Mouse (Mus musculus): ENCODE results near the gene Sept11.

The Sept11 gene

DNA sequence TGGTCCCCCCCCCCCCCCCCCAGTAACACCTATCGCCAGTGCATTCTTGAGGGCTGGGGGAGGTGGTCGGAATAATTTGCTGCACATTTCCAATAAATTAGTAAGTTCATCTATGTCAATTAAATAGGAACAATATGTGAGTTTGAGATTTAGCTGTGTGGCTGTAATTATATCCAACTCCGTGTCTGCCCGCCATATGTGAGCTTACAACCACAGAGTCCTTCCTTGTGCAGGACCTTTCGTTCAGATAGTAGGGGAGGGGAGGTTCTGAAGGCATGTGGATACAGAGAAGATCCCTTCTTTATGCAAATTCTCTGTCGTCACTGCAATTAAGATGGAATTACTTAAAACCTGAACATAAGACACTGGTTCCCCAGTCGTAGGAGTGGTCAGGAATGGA lies 2.1 kb downstream of the Sept11 start:
- DNase-seq (ENCODE audit: low spot score) = no peak

DNA sequence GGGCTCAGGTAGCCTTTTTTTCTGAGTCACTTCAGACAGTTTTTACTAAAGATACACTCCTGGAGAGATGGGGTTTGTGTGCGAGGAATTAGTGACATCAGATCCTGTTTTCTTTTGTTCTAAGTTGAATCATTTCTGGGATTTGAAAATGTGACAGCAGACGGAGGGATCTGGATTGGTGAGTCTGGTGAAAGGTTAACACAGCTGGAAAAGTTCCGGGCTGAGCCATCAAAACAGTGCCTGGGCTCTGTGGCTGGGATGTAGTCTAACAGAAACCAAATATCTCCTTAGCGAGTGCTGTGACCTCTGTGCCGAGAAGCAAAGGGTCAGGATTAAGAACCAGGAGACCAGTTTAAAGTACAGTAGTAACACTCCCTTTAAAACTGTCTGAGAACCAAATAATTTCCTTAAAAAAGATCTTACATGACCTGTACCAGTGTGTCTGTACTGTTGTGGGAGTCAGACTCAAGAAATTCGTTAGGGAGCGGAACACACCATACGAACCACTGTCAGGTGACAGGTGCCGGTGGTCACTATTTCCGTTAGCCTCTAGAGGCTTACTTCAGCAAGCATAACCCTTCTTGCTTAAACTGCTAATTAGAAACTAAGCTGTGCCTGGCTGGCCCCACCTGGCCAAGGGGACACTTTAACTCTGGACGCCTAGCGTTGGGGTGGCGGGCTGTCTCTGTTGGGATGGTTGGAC lies 4.1 kb downstream of the Sept11 start:
- no peak for DNase-seq (ENCODE audit: low spot score)

DNA sequence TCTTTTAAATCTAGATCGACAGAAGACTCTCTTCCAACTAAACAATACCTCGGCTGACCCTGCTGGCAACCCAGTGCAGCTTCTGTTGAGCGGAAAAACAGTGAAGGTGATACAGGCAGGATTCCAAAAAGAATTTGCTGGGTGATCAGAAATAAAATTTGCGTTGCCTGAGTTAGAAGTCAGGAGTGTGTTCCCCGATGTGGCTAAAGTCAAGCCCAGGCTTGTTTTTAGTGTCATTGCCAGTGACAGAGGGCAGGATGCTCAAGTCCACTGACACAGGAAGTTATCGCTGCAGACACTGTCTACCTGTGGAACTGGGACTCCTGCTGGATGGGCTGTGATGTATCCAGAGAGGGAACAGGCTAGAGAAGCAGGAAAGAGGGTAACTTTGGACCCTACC lies 5.0 kb downstream of the Sept11 start:
- no peak for DNase-seq (ENCODE audit: low spot score)

DNA sequence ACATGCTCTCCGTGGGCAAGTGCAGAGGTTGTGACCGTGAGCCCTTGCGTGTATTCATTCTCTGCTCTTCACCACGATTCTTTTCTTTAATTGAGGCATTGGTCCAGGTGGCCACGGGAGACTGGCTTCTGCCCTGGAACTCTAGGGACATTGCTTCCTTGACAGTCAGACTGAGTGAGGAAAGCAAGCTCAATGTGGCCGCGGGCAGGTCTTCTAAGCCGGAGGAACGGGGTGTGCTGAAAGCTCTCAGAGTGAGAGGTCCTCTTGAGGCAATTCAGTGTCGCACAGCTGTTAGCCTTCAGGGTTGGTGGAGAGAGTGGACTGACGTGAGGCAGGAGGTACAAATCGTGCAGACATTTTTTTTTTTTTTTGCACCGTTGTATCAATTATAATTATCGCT lies 5.6 kb downstream of the Sept11 start:
- DNase-seq (ENCODE audit: low spot score) = no peak

DNA sequence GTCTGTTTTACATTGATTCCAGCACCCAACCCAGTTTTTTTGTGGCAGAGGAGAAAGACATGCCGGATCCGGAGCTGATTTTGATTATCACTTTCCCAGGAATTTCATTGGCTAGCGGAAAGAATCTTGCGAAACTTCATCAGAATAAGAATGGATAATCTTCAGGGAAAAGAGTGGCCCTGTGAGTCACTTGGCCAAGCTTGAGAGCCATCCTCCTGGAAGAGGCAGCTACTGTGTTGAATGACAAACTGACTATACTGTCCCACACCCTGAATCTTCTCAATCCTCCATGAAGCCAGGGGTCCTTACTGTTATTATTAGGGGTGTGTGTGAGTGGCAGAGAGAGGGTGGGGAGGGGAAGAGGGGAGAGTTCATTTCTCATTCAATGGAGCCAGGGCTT lies 7.7 kb downstream of the Sept11 start:
- DNase-seq (ENCODE audit: low spot score) = no peak

DNA sequence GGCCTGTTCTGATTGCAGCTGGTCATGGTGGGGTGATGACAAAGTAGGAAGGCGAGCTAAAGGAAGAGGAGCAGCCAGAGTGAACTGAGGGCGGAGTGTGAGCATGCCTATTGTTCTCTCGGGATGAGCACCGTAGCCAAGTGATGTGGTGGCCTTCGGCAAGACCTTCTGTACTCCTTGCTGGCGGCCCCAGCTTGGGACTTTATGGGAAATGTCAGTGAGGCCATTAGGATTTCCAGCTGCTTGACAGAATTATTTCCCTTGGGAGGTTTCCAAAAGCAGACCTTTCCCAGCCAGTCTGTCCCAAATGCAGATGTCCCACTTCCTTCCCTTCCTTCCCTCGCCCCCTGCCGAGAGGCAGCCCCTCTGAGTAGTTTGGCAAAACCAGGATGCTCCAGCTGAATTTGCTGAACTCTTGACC lies 8.1 kb downstream of the Sept11 start:
- DNase-seq (ENCODE audit: low spot score) = no peak

DNA sequence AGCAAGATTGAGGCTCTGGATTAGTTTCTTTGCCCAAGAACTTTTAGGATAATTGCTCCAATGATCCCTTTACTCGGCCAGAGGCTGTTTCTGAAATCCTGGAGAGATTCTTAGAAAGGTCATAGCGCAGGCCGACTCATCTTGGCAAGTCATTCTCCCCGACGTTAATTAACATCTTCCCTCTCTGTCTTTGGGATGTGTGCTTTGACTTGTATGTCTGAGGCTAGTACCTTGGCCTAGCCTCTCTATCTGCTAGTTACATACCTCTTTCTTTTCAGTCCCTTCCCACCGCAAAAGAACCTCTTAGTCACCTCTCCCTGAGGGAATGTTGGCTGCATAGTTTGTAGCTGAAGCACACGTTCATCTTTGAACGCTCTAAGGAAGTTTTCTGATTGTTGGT lies 10.4 kb downstream of the Sept11 start:
- DNase-seq (ENCODE audit: low spot score) = no peak

DNA sequence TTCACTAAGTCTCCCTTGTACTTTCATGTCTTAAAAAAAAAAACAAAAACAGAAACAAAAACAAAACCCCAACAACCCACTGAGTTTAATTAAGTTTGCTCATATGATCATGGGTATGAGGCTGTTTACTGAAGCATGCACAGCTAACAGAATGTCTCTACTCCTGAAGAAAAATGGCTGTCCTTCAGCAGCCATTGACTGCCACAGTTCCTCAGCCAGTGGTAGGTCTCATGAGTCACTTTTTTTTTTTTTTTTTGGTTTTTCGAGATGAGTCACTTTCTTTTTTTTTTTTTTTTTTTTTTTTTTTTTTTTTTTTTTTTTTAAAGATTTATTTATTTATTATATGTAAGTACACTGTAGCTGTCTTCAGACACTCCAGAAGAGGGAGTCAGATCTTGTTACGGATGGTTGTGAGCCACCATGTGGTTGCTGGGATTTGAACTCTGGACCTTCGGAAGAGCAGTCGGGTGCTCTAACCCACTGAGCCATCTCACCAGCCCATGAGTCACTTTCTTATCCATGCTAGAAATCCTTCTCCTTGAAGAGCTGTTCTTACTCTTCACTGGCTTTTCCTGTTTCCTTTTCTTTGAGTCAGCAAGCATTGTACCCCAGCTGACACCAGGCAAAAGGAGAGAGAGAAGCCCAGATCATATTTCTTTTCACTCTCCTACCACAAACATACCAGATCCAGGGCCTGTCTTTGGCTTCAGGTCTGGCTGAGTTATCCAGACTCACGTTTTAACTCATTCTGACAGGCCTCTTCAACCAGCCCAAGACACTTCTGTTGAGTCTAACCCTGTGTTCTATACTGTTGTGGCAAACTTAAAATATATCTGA lies 12.0 kb downstream of the Sept11 start:
- DNase-seq (ENCODE audit: low spot score) = no peak

DNA sequence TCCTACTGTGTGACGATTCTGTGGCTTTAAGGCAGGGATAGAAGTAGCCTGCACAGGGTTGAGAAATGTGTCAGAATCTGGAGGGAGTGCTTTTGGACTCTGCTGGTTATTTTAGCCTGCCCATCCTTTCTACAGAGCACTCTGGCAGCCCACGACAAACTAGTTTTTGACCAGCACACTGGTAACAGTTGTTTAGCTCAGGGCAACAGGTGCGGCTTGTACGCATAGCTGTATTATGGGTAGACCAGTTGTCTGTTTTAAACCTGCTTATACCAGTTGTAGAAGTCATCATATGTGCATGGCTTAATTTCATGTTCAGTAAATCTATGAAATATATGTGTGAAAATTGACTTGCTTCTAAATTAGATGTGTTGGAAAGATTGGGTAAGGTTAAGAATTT lies 12.8 kb downstream of the Sept11 start:
- DNase-seq (ENCODE audit: low spot score) = no peak

DNA sequence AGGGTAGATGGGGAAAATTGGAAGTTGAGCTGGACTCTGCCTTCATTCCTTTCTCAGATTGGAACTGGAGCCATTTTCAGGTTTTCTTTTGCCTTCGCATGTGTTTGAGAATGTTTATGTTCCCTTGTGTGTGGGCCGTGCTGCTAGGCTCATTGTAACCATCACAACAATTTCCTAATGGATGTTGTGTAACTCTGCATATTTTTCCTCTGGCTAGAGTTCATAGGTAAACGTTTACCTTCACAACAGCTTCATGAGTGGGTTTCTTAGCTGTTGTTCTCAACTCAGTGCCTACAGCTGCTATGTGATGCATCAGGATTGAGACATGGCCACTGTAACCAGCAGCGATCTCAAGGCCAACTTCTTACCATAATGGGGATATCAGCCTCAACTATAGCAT lies 15.5 kb downstream of the Sept11 start:
- DNase-seq (ENCODE audit: low spot score) = no peak

DNA sequence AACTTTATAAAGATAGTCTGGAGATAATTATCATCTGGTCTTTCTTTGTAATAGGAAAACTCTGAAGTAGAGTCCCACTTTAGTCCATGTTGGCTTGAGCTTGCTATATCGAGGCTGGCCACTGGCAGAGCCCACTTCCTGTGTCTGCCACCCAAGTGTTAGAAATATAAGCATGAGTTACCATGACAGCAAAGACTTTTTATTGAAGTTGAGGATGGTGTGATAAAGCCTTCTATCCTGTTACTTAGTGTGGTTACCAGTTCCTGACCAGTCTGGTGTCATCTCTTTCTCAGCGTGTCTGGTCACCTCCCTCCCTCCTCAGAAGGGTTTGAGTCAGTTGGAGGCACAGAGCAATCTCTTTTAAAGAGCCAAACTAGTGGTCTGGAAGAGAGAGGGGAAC lies 16.3 kb downstream of the Sept11 start:
- no peak for DNase-seq (ENCODE audit: low spot score)

DNA sequence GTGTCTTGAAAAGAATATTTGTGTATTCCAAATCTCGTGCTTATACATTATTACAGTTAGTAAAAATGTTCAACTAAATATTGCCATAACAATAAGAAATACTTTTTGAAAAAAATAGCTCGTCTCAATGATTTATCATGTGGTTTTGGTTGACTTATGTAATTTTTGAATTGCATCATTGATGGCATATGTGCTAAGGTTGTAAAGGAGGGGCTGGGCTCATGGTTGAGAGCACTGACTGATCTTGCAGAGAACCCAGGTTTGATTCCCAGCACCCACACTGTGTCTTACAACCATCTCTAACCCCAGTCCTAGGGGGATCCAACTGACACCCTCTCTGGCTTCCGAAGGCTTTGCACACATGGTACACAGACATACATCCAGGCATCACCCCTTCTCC lies 19.1 kb downstream of the Sept11 start:
- DNase-seq (ENCODE audit: low spot score) = no peak

DNA sequence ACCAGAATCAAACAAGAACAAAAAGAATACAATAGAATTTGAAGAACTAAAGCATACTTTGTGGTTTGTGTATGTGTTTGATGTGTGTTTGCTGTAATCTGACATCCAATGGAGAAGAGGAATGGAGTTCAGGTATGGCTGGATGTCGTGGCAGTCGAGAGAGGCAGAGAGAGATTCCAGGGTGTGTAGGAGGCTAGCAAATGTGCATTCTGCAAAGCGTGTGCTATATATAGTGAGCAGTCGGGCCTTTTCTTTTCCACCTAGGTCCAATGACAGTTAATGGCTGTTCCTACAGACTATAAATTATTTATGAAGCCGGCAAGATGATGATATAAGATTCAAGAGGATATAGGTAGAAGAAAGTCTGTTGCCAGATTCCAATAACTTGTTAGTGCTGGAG lies 20.3 kb downstream of the Sept11 start:
- no peak for DNase-seq (ENCODE audit: low spot score)

DNA sequence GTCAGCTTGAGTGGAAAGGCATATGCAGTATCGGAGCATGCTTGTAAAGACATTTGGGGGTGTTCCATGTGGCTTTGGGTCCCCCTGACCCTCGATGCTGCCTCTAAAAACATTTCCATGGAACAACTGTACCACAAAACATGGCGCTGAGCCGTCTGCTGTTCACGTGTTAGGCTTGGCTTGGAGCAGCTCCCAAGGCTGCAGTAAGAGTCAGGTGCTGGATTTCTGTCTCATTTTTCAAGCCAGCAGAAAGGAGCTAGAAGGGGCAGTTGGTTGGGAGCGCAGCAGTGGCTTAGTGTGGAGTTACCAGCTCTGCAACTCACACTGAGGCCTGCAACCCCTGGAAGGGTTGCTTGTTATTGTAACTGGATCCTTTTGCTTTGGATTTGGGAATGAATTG lies 21.3 kb downstream of the Sept11 start:
- no peak for DNase-seq (ENCODE audit: low spot score)

DNA sequence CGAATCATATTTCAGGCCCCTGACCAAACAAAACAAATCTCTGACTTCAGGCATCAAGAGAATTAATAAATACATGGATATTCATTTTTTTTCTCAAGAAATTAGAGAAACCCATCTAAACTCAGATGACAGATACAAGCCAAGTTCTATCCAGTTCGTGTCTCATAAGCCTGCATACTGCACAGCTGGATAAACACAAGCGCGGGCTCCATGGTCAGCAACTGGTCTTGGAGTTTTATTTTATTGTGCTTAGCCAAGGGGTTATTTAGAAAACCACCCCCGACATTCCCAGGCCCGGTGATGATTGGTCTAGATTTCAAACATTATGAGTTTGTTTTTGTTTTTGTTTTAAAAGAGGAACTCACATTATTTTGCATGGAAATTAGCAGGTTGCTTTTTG lies 21.8 kb downstream of the Sept11 start:
- no peak for DNase-seq (ENCODE audit: low spot score)

DNA sequence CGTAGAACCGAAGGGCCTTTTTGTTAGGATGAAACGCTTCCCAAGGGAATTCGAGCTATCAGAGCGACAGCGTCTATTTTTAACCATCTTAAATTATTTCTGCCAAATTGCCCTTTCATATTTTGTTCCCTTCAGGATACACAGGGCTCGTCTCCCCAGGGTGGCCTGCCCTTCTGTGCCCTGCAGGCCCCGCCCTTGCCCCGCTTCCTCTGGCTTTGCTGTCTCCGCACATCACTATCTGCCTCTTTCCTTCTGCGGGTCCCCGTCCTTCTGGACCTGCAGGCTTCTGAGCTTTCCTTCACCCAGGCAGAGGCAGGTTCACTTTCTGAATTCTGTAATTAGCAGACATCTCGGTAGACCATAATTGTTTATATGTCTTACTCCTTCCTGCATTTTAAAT lies 22.6 kb downstream of the Sept11 start:
- no peak for DNase-seq (ENCODE audit: low spot score)

DNA sequence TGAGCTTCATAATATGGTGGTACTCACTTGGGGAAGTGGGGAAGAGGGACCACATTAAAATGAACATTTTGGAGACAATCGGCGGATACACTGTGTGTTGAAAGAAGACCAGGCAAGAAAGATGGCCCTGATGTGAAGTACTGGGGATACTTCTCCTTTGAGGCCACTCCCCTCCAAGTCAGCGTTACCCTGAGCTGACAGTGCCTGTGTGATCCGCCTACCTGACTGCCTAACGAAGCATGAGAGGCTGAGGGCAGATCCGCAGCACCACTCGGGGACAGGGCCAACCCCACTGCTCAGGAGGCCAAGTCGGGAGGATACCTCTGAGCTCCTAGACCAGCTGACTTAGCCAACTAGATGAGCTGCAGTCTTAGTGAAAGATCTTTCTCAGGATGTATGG lies 24.4 kb downstream of the Sept11 start:
- no peak for DNase-seq (ENCODE audit: low spot score)

DNA sequence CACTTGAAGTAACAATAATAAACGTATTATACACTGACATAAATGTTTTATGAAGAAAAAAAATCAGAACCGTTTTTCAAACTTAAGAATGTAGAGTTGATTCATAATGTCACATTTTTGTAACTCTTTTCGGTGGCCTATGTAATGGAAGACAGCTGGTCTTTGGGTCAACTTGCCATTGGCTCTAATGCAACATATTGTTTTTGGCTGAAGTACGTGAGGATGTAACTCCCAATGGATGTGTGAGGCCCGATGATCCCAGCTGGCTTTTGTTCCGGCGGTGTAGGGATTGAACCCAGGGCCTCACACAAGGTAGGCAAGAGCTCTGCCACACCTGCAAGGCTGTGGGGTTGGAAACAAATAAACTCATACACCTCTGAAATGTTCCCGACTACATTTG lies 28.4 kb downstream of the Sept11 start:
- DNase-seq (ENCODE audit: low spot score) = no peak

DNA sequence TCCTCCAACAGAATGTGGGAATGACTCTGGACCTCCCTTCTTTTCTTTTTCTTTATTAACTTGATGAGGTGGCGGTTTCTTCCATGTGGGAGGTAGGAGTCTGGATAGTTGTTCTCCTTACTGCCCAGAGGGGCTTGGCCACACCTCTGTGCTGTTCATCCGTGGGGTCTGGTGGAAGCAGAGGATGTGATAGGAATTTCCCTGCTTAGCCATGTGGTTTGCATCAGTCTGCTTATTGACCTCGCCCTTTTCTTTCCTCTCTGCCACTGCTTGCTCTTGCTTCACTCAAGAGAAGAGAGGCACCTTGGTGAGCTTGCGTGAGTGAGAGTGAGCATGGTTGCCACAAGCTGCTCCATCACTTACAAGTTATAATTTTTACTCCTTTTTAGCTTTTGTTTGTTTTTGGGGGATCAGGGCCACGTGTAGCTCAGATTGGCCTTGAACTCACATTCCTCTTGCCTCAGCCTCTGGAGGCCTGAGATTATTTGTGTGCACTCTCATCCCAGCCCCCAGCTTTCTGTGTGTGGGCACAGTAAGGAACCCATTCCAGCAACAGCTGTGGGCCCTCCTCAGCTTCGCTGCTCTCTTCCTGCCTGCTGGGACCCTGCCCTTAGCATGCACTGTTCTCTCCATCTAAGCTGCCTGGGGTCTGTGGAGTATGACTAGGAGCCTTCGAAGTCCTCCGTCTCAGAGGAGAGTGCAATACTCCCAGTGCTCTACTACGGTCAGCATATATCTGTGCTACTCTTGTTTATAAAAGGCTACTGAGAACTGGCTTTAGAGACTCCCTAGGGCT lies 31.0 kb downstream of the Sept11 start:
- no peak for DNase-seq (ENCODE audit: low spot score)

DNA sequence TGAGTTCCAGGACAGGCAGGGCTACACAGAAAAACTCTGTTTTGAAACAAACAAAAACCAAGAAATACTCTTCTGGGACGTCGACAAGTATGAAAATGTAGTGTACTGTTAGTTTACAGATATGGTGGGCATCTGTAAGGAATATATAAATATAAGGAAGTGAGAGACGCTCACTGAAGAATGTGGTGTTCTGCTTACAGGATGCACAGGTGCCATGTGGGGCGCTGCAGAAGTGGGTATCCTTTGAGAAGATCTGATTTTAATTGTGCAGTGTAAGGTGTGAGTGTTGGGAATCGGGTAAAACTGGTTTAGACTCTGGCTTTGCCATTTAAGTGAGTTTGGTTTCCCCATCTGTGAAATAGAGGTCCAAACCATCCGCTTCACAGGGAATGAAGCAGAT lies 32.1 kb downstream of the Sept11 start:
- no peak for DNase-seq (ENCODE audit: low spot score)

DNA sequence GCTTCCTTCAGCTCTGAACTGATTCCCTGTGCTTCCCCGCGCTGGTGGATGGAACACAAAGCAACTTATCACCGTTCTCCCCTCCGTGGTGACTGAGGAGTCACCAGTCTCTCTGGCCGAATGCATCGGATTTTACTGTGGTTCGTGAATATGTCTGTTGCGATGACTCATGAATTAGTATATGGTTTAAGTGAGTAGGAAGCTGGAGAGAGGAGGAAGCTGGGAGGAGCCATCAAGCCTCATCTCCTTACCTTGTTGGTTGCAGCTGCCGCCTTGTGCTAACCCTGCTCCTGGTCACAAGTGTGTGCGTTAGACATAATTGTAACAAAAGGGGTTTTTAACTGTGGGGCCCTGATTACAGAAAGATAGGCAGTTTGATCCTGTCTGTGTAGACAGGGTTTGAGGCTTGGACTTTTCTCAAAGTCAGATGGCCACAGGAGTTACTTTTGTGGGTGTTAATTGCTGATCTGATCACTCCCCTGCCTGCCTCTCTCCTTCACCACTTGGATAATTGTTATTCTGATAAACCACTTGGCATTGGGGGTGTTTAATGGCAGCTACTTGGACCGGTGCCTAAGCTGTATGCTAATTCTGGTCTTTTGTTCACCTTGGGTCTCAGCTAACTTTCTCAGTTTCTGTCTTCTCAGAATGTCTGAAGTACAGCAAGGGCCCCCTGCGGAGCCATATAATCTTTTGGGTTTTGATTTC lies 33.1 kb downstream of the Sept11 start:
- no peak for DNase-seq (ENCODE audit: low spot score)

DNA sequence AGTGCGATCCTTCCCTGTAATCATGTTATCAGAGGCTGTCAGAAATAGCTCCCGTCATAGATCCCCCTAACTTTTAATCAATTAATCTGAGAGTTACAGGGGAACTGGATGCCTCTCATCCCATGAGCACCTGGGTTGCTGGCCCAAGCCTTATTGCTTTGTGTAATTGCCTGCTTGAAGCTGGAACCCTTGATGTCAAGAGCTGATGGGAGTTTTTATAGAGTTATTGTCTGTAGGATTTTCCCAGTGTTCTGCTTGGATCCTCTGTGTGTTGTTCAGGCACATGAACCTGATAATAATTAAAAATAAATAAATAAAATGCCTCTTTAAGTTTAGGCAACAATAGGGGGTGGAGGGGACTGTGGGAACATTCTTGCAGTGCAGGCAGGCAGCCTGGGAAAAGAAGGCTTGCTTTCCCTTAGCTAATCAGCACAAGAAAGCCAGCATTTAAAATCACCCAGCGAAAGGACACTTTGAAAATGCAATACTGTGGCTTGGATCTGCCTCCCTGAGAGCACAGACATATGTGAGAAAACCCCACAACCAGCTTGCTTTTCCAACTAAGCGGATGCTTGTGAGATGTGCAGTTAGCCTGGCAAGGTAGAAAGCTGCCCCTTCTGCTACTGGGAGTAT lies 33.8 kb downstream of the Sept11 start:
- no peak for DNase-seq (ENCODE audit: low spot score)

Data from c-Kit-positive CD71-positive TER-119-positive erythroid progenitor cells, embryonic 14.5 days (primary cell).